Mouse (Mus musculus) WW6 (cell line): ENCODE data around the gene Nmd3.

ENCODE experiments used
- DNase-seq: peaks from one replicate; pipeline ENCODE4 v3.0.0-alpha.2; 2013; ENCODE audit warnings: low read depth, low spot score

Gene Nmd3

DNA sequence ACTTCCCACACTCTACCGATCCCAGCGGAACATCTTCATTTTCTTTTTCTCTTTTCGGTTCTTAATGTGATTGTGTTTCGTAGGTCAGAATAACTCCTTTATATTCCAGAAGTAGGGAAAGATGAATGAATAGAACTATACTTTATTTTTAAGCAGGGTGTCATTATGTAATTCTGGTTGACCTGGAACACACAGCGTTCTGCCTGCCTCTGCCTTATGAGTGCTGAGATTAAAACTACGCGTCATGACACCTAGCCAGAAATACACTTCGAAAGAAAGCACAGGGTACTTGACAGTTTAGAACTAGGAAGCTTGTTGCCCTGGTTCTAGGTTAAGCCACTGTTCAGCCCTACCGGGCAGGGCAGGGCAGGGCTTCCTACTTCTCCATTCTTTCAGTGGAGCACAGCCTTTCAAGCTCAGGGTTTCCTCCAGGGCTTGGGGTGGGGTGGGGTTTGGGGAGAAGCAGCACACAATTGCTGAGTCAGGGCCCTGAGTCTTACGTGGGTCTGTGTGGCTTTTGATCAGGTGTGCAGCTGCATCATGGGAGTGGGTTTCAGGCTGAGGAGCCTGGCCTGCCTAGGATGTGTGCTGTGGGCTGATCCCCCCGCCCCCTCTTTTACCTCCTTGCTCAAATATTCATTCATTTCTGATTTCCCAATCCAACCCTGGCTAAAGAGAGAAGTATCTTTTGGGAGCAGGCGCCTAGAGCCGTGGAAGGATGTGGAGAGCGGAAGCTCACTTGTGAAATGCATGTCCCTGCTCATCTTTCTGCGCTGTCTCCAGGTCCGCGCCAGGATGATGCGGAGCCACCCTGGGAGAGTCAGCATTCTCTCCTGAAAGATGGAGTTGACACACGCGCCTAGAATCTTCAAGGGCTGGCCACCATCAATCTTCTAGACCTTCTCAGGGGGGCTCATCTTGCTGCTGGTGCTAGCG, 42.1 kb downstream of the Nmd3 start:
- DNase-seq: peak; percentile 31

- DNase-seq: no peak
Observed at GRCm38 (mm10) chr3:69765206-69765605, 43.4 kb downstream of the Nmd3 start.

- no peak for DNase-seq
Observed at GRCm38 (mm10) chr3:69769150-69769549, 47.4 kb downstream of the Nmd3 start.

GRCm38 (mm10) chr3:69773356-69773755, 51.6 kb downstream of the Nmd3 start:
- DNase-seq: no peak

- DNase-seq: no peak
Observed at GRCm38 (mm10) chr3:69779246-69779796, 57.5 kb downstream of the Nmd3 start.

DNA sequence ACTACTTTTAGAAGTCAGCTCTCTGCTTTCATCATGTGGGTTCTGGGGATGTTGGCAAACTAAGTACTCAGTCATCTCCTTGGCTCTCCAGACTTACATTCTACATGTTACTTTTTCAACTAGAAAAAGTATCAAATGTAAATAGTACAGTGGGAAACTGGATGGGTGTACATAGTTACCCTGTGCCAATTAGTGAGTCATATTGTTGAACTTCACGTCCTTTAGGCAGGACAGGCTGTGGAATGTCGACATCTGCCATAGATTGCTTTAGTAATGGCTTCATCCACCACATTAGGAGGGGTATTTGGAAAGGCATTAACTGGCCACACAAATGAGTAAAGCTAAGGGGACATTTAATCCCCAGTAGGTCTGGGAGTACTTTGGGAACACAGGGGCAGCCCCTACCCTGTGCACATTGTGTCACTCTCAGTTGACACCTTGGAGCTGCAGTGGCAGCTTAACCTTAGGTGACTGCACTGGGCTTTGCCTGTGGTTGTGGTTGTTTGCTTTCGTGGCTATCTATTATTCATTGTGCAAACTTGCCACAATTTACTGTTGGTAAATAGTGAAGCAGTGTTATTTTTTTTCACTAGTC, 71.1 kb downstream of the Nmd3 start:
- DNase-seq: no peak

DNA sequence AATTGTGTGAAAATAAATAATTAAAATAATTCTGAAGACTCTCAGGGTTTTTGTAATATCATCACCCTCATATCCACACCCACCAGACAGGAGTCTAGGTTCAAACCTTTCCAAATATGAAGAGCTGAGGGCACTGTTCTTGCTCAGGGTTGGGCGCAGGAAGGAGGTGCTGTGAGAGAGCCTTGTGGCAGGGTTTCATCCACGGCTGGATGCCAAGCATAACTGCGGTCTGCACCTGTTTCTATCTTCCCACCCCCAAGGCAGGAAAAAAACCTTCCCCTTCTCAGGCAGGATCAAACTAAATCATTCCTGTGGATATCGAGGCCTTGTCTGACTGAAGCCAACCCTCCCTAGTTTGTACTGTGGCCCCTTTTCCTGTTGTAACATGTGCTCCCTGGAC, 75.7 kb downstream of the Nmd3 start:
- no peak for DNase-seq

- DNase-seq: no peak
Observed at GRCm38 (mm10) chr3:69797969-69798368, 76.2 kb downstream of the Nmd3 start.

DNA sequence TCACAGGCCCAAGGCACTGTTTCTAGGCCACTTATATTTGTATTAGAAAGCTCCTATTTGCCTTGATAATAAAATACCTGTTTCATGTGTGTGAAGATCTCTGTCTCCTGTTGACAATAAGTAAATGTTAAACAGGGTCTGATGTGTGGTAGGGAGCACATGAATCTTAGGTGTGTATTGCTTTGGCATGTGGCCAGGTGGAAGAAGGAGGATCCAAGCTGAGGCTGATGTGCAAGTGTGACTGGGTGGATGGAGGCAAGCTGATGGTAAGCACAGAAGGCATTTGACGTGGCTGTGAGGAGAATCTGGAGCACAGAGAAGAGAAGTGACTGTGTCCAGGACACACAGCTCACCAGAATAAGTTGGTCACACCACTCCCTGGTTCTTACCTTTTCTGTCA, 77.3 kb downstream of the Nmd3 start:
- no peak for DNase-seq

DNA sequence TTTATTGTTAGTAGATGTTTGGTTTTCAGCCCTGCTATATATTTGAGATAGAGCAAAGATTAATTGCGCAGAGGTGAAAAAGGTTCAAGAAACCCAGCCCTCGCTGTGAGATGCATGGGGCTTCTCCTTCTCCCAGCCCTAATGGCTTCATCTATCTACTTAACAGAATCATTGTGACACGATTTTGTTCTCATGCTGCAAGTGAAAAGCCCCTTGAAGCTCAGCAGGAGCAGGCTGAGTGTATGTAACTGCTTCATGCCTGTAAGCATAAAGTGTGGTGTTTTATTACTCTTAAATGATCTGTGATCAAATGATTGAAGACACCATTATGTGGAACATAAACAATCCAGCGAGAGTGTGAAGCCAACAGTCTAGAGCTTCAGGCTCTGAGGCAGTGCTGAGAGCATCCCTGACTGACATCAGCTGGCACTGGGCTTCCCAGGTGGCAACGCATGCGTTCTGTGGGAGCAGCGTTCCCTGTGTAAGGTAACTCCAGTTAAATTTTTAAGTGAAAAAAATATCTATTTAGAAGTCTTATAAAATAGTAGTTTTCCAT, 79.1 kb downstream of the Nmd3 start:
- DNase-seq: no peak

GRCm38 (mm10) chr3:69803137-69803536, 81.4 kb downstream of the Nmd3 start:
- no peak for DNase-seq
